Mouse (Mus musculus) cerebellum, adult 18-20 months (tissue): ENCODE results near the gene Serpina1f.

Experiments
- DNase-seq, 2 experiments: peaks; one replicate each; pipeline ENCODE4 v3.0.0; 2021

Serpina1f gene

GRCm38 (mm10) chr12:103660076-103660475 is 35.3 kb downstream of the Serpina1f start:
- no peak for DNase-seq

GRCm38 (mm10) chr12:103659171-103659570 is 36.2 kb downstream of the Serpina1f start:
- DNase-seq: no peak

GRCm38 (mm10) chr12:103657991-103658390 is 37.3 kb downstream of the Serpina1f start:
- no peak for DNase-seq

GRCm38 (mm10) chr12:103656848-103657626 is 38.3 kb downstream of the Serpina1f start, which contains the start of gene Serpina6:
Gene Serpina6 (minus strand): TSS chr12:103657212.
- no peak for DNase-seq

GRCm38 (mm10) chr12:103655123-103656044 is 39.9 kb downstream of the Serpina1f start:
- no peak for DNase-seq

GRCm38 (mm10) chr12:103653836-103654235 is 41.5 kb downstream of the Serpina1f start:
- no peak for DNase-seq

GRCm38 (mm10) chr12:103646314-103646713 is 49.0 kb downstream of the Serpina1f start:
- no peak for DNase-seq

GRCm38 (mm10) chr12:103644601-103645000 is 50.7 kb downstream of the Serpina1f start:
- DNase-seq: no peak

GRCm38 (mm10) chr12:103643818-103644217 is 51.5 kb downstream of the Serpina1f start:
- DNase-seq: no peak

GRCm38 (mm10) chr12:103643336-103643735 is 52.0 kb downstream of the Serpina1f start:
- DNase-seq: peak; percentile 70 to 76
